Mouse (Mus musculus): Measurements from ENCODE around the gene Accs. TPM values are rescaled to one million over a fixed set of nuclear protein-coding genes. Genes with fewer than 3 reads are reported as not detected.

The Accs gene
- polyA plus RNA-seq, 1 experiment from 2014 or later = 7.2 TPM

DNA sequence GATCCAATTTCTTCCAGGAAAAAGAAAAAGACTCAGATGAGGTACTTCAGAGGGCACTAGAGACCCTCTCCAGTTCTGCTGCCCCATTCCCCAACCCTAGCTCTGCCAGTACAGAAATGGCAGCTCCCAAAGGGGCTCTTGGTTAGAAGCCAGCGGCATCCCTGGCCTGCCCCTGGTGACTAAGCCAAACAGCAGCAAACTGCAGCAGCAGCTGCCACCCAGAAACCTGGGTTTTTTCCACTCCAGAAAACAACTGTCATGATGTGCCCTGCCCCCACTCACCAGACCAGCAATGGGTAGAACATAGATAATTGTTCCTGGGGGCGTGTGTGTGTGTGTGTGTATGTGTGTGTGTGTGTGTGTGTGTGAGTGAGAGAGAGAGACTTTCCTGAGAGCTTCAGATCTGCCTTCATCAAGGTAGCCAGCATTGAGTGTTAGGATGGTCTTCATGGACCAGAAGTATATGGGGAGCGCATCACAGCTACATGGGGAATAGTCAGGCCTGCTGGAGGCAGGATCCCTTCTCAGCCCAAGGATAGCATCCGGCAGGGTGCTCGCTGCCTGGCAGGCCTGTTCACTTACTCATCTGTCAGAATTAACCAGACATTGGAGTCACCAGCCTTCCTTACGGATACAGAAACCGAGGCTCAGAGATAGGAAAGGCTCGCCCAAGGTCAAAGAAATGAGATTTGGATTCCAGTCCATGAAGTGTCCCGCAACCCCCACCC is 32.1 kb upstream of the Accs start:
- Histone ChIP-seq H3K9me3 (replicated peaks; ENCODE audit: control insufficient read depth, low read length) (no peaks in the 10 kb centered on the region), H3K4me3 (replicated peaks; ENCODE audit: low read length) (no peak overlapping the region), H3K27ac (ENCODE audit: low read length) (no peak overlapping the region), H3K27me3 (ENCODE audit: control insufficient read depth, insufficient read depth, low read length) (no peaks in the 10 kb centered on the region), H3K4me1 (ENCODE audit: control insufficient read depth, insufficient read depth, low read length) (peaks cover 3% of the 10 kb centered on the region; the same call in 1 of the 2 replicates), H3K36me3 (ENCODE audit: control insufficient read depth, insufficient read depth, low read length) (no peaks in the 10 kb centered on the region), H3K9ac (ENCODE audit: low read length) (no peak overlapping the region), H3K4me2 (ENCODE audit: low read depth, low read length) (no peak overlapping the region)
- no peak for ATAC-seq (ENCODE audit: insufficient read depth, low FRiP score)
- 77% methylated on average over 9 of the region's 9 CpGs for WGBS

- H3K9me3 ChIP-seq (replicated peaks; ENCODE audit: control insufficient read depth, low read length) = no peaks in the 10 kb centered on the region
- H3K4me1 ChIP-seq (ENCODE audit: control insufficient read depth, insufficient read depth, low read length) = no peaks in the 10 kb centered on the region
- no peaks in the 10 kb centered on the region for H3K36me3 ChIP-seq (ENCODE audit: control insufficient read depth, insufficient read depth, low read length)
- H3K27ac ChIP-seq (ENCODE audit: low read length) = no peak overlapping the region
- 38% methylated on average over 3 of the region's 3 CpGs for WGBS
- H3K9ac ChIP-seq (ENCODE audit: low read length) = no peak overlapping the region
- H3K4me2 ChIP-seq (ENCODE audit: low read depth, low read length) = no peak overlapping the region
- no peak overlapping the region for H3K4me3 ChIP-seq (replicated peaks; ENCODE audit: low read length)
- ATAC-seq (ENCODE audit: insufficient read depth, low FRiP score) = no peak
- no peaks in the 10 kb centered on the region for H3K27me3 ChIP-seq (ENCODE audit: control insufficient read depth, insufficient read depth, low read length)
These were observed 31.2 kb upstream of the Accs start for GRCm38 (mm10) chr2:93880981-93881380.

- no peak for ATAC-seq (ENCODE audit: insufficient read depth, low FRiP score)
- WGBS = 61% methylated on average over 8 of the region's 8 CpGs
- H3K4me3 ChIP-seq (replicated peaks; ENCODE audit: low read length) = no peak overlapping the region
These were observed 30.7 kb upstream of the Accs start for GRCm38 (mm10) chr2:93880450-93880849.

DNA sequence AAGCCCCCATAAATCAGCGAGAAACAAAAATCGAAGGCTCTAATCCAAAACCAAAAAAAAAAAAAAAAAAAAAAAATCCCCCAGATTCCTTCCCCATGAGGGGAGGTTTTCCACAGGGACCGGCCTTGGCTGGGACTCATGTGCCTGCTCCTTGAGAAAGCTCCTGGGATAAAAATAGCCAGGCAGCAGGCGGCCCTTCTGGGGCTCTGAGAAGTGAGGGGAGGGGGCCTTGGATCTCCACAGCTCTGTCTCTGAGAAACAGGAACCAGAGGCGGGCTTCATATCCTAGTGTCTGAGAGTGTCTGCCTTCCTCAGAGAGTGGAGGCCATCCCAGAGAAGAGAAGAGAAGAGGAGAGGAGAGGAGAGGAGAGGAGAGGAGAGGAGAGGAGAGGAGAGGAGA is 27.3 kb upstream of the Accs start:
- Histone ChIP-seq H3K27ac (ENCODE audit: low read length) (peak overlapping the region; percentile 70), H3K4me1 (ENCODE audit: control insufficient read depth, insufficient read depth, low read length) (peaks cover 5% of the 10 kb centered on the region), H3K36me3 (ENCODE audit: control insufficient read depth, insufficient read depth, low read length) (no peaks in the 10 kb centered on the region), H3K4me2 (ENCODE audit: low read depth, low read length) (no peak overlapping the region), H3K9ac (ENCODE audit: low read length) (no peak overlapping the region), H3K9me3 (replicated peaks; ENCODE audit: control insufficient read depth, low read length) (no peaks in the 10 kb centered on the region), H3K4me3 (replicated peaks; ENCODE audit: low read length) (no peak overlapping the region), H3K27me3 (ENCODE audit: control insufficient read depth, insufficient read depth, low read length) (no peaks in the 10 kb centered on the region)
- peak; percentile 59; the same call in 1 of the 2 replicates for ATAC-seq (ENCODE audit: insufficient read depth, low FRiP score)
- WGBS = 45% methylated on average over 5 of the region's 5 CpGs

More at GRCm38 (mm10) chr2:93880450-93880849, 30.7 kb upstream of the Accs start:
- no peak overlapping the region for H3K27ac ChIP-seq (ENCODE audit: low read length)
- H3K4me2 ChIP-seq (ENCODE audit: low read depth, low read length) = no peak overlapping the region
- no peaks in the 10 kb centered on the region for H3K4me1 ChIP-seq (ENCODE audit: control insufficient read depth, insufficient read depth, low read length)
- H3K9ac ChIP-seq (ENCODE audit: low read length) = no peak overlapping the region
- no peaks in the 10 kb centered on the region for H3K36me3 ChIP-seq (ENCODE audit: control insufficient read depth, insufficient read depth, low read length)
- H3K9me3 ChIP-seq (replicated peaks; ENCODE audit: control insufficient read depth, low read length) = no peaks in the 10 kb centered on the region
- H3K27me3 ChIP-seq (ENCODE audit: control insufficient read depth, insufficient read depth, low read length) = no peaks in the 10 kb centered on the region

DNA sequence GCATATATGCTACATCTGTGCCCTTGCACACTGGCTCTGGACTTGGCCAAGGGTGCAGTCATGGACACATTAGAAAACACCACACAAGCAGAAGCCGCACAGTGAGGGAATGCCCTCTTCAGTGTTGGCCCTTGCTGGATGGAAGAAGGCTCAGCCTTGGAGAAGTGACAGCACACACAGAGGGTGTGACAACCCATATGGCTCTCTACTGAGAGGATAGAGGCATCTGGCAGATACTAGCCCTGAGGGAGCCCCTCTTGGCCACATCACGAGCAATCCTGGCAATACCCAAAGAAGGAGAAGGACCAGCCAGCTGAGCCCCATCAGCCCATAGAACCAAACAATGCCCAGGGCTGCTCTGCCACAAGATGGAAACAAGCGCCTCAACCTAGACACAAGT is 24.9 kb upstream of the Accs start:
- Histone ChIP-seq H3K4me3 (replicated peaks; ENCODE audit: low read length) (no peak overlapping the region), H3K27ac (ENCODE audit: low read length) (no peak overlapping the region), H3K9ac (ENCODE audit: low read length) (no peak overlapping the region), H3K4me2 (ENCODE audit: low read depth, low read length) (no peak overlapping the region), H3K4me1 (ENCODE audit: control insufficient read depth, insufficient read depth, low read length) (peaks cover 5% of the 10 kb centered on the region), H3K9me3 (replicated peaks; ENCODE audit: control insufficient read depth, low read length) (no peaks in the 10 kb centered on the region), H3K27me3 (ENCODE audit: control insufficient read depth, insufficient read depth, low read length) (no peaks in the 10 kb centered on the region), H3K36me3 (ENCODE audit: control insufficient read depth, insufficient read depth, low read length) (no peaks in the 10 kb centered on the region)
- no peak for ATAC-seq (ENCODE audit: insufficient read depth, low FRiP score)
- WGBS = 90% methylated on average over 3 of the region's 3 CpGs

DNA sequence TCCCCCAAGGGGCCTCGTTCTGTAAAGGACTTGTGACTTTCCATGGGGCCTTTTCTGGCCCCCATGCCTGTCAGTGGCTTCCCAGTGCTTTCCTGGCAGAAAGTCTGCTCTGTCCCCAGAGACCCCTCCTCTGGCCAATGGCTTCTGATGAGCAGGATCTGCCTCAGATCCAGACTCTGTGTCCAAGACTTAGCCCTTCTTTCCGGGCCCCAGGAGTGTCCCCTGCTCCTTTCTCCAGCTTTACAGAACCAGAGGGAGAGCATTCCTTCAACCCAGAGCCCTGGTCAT is 24.4 kb upstream of the Accs start:
- Histone ChIP-seq H3K4me3 (replicated peaks; ENCODE audit: low read length) (no peak overlapping the region), H3K36me3 (ENCODE audit: control insufficient read depth, insufficient read depth, low read length) (no peaks in the 10 kb centered on the region), H3K9me3 (replicated peaks; ENCODE audit: control insufficient read depth, low read length) (no peaks in the 10 kb centered on the region), H3K27ac (ENCODE audit: low read length) (peak overlapping the region; percentile 39; the same call in 1 of the 2 replicates), H3K4me1 (ENCODE audit: control insufficient read depth, insufficient read depth, low read length) (peaks cover 5% of the 10 kb centered on the region), H3K27me3 (ENCODE audit: control insufficient read depth, insufficient read depth, low read length) (no peaks in the 10 kb centered on the region), H3K9ac (ENCODE audit: low read length) (no peak overlapping the region), H3K4me2 (ENCODE audit: low read depth, low read length) (no peak overlapping the region)
- no peak for ATAC-seq (ENCODE audit: insufficient read depth, low FRiP score)
- 26% methylated on average over 2 of the region's 2 CpGs for WGBS

- peaks cover 5% of the 10 kb centered on the region for H3K4me1 ChIP-seq (ENCODE audit: control insufficient read depth, insufficient read depth, low read length)
- no peaks in the 10 kb centered on the region for H3K27me3 ChIP-seq (ENCODE audit: control insufficient read depth, insufficient read depth, low read length)
- no peak overlapping the region for H3K27ac ChIP-seq (ENCODE audit: low read length)
- WGBS = 17% methylated on average over 12 of the region's 12 CpGs
- H3K9ac ChIP-seq (ENCODE audit: low read length) = no peak overlapping the region
- H3K36me3 ChIP-seq (ENCODE audit: control insufficient read depth, insufficient read depth, low read length) = no peaks in the 10 kb centered on the region
- H3K9me3 ChIP-seq (replicated peaks; ENCODE audit: control insufficient read depth, low read length) = no peaks in the 10 kb centered on the region
- no peak overlapping the region for H3K4me3 ChIP-seq (replicated peaks; ENCODE audit: low read length)
- H3K4me2 ChIP-seq (ENCODE audit: low read depth, low read length) = no peak overlapping the region
- no peak for ATAC-seq (ENCODE audit: insufficient read depth, low FRiP score)
These were observed 23.9 kb upstream of the Accs start for GRCm38 (mm10) chr2:93873449-93874226.

DNA sequence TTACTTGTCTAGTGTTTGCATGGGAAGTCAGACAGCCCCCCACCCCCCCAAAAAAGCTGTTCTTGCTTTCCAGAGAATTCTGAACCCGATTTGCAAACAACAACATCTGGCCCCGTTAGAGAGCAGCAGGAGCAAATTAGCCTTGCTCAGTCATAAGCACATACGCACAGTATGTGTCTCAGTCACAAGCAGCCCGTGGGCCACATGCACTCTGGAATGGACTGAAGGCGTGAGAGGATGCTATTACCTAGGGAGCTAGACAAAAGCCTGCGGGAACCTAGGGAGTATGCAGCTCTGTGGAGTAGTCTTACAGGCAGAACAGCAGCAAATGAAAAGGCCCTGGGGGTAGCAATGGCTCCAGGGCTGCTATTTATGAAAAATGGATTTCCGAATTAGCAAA is 22.5 kb upstream of the Accs start:
- Histone ChIP-seq H3K4me1 (ENCODE audit: control insufficient read depth, insufficient read depth, low read length) (peaks cover 5% of the 10 kb centered on the region), H3K9me3 (replicated peaks; ENCODE audit: control insufficient read depth, low read length) (no peaks in the 10 kb centered on the region), H3K36me3 (ENCODE audit: control insufficient read depth, insufficient read depth, low read length) (no peaks in the 10 kb centered on the region), H3K27ac (ENCODE audit: low read length) (no peak overlapping the region), H3K4me3 (replicated peaks; ENCODE audit: low read length) (no peak overlapping the region), H3K27me3 (ENCODE audit: control insufficient read depth, insufficient read depth, low read length) (no peaks in the 10 kb centered on the region), H3K4me2 (ENCODE audit: low read depth, low read length) (no peak overlapping the region), H3K9ac (ENCODE audit: low read length) (no peak overlapping the region)
- WGBS = 76% methylated on average over 7 of the region's 7 CpGs
- no peak for ATAC-seq (ENCODE audit: insufficient read depth, low FRiP score)

GRCm38 (mm10) chr2:93871411-93871925 is 21.7 kb upstream of the Accs start:
- H3K9ac ChIP-seq (ENCODE audit: low read length) = no peak overlapping the region
- no peak overlapping the region for H3K4me2 ChIP-seq (ENCODE audit: low read depth, low read length)
- 87% methylated on average over 4 of the region's 4 CpGs for WGBS
- no peaks in the 10 kb centered on the region for H3K36me3 ChIP-seq (ENCODE audit: control insufficient read depth, insufficient read depth, low read length)
- no peak for ATAC-seq (ENCODE audit: insufficient read depth, low FRiP score)
- no peaks in the 10 kb centered on the region for H3K9me3 ChIP-seq (replicated peaks; ENCODE audit: control insufficient read depth, low read length)
- H3K27ac ChIP-seq (ENCODE audit: low read length) = no peak overlapping the region
- no peaks in the 10 kb centered on the region for H3K27me3 ChIP-seq (ENCODE audit: control insufficient read depth, insufficient read depth, low read length)
- H3K4me3 ChIP-seq (replicated peaks; ENCODE audit: low read length) = no peak overlapping the region
- peaks cover 5% of the 10 kb centered on the region for H3K4me1 ChIP-seq (ENCODE audit: control insufficient read depth, insufficient read depth, low read length)

All from stomach, embryonic 16.5 days (tissue).